Mouse (Mus musculus): ENCODE data around the gene Adgrf3. TPM values are rescaled to one million over a fixed set of nuclear protein-coding genes. Genes with fewer than 3 reads are reported as not detected.

Adgrf3 gene
- polyA plus RNA-seq (2012; ENCODE audit: insufficient read depth, insufficient read length, missing spikeins) = not detected in 2 replicates

DNA sequence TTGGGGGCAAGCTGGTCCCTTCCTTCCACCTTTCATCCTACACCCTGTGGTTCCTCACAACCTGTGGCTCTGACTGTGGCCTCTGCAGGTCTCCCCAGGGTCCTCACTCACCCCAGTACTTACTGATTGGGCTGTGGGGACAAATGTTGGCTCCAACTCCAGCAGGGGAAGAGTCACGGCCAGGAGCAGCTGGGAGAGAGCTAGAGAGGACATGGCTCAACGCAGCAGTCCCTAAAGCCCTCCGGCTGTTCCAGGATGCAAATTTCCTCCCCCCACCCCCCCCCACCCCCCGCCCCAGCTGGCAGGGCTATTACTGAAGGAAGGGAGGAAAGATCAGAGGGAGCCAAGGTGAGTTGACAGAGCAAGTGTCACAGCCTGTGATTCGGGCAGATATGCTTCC is at the start of gene Adgrf3:
TSS of gene Adgrf3 (minus strand) at position 230 of the 400 bp plus-strand sequence.
- TF ChIP-seq CTCF (IDR thresholded peaks at IDR 0.05; ENCODE audit: low read depth, low read length) (no peak), POLR2A (IDR thresholded peaks at IDR 0.05; ENCODE audit: borderline replicate concordance, low read depth, low read length) (no peak)
- Histone ChIP-seq H3K4me3 (ENCODE audit: insufficient read depth, low read length) (no peak within 1 kb of the TSS), H3K27ac (ENCODE audit: insufficient read depth, low read depth, low read length) (no peak within 1 kb of the TSS), H3K4me1 (ENCODE audit: control insufficient read depth, insufficient read depth, low read length) (no peaks in the 10 kb centered on the region)

DNA sequence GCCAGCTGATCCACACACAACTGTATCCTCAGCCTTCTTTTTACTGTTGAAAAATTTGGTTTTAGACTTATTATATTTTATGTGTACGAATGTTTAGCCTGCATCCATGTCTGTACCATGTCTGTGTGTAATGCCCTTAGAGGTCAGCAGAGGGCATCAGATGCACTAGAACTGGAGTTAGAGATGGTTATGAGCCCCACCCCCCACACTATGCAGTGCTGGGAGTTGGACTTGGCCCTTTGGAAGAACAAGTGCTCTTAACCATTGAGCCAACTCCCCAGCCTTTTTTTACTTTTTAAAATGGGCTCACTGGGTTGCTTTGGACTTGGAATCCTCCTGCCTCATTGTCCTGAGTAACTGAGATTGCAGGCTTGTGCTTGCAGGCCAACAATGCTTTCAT is 42.1 kb upstream of the Adgrf3 start:
- H3K4me1 ChIP-seq (ENCODE audit: control insufficient read depth, insufficient read depth, low read length) = no peaks in the 10 kb centered on the region
- no peak overlapping the region for H3K4me3 ChIP-seq (ENCODE audit: insufficient read depth, low read length)
- TF ChIP-seq POLR2A (IDR thresholded peaks at IDR 0.05; ENCODE audit: borderline replicate concordance, low read depth, low read length) = no peak
- 0 out of 2 replicates have a peak, but pooled peaks have one; percentile 18 for TF ChIP-seq CTCF (IDR thresholded peaks at IDR 0.05; ENCODE audit: low read depth, low read length)
- no peak overlapping the region for H3K27ac ChIP-seq (ENCODE audit: insufficient read depth, low read depth, low read length)

DNA sequence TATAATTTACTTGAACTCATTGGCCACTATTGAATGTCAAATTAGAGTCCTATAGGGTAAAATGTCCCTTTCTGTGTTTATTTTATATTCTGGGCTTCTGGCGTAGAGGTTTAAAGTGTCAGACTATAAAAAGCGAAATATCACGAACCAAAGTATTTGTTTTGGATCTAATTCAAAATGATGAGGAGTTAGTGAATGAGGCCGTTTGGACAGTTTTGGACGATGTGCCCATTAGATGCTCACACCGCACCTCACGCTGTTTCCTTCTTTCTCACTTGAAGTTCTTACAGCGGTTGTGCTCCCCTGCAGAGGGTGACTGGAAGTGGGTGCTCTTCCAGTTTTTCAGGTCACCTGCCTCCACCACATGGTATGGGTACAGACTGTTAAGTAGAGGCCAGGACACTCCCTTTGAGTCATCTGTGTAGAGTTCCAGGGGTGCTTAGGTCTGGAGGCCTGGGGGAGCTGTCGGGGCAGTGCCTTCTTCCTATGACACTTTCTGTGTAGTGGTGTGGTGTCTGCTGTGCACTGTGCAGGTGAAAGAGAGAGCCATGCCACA is 40.4 kb upstream of the Adgrf3 start:
- H3K4me1 ChIP-seq (ENCODE audit: control insufficient read depth, insufficient read depth, low read length) = 0 out of 2 replicates have a peak, but pooled peaks cover 2% of the 10 kb centered on the region
- TF ChIP-seq CTCF (IDR thresholded peaks at IDR 0.05; ENCODE audit: low read depth, low read length) (no peak), POLR2A (IDR thresholded peaks at IDR 0.05; ENCODE audit: borderline replicate concordance, low read depth, low read length) (no peak)
- no peak overlapping the region for H3K27ac ChIP-seq (ENCODE audit: insufficient read depth, low read depth, low read length)
- H3K4me3 ChIP-seq (ENCODE audit: insufficient read depth, low read length) = no peak overlapping the region

DNA sequence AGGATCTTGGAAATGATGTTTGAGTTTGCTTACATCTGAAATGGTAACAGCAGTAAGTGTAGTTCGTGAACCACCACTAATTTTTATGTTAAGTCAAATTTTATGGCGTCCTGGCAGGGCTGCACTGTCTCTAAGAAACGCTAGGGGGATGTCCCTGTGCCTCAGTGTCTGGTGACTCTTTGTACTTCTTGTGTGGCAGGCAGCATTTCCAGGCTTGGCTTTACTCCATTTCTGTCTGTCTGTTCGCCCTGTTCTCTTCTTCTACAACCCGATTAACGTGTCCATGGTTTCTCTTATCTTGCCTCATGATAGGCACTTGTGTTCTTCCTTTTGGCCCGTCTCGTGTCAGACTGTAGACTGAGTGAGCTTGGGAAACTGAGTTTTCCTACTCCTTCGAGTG is 38.2 kb upstream of the Adgrf3 start:
- no peak overlapping the region for H3K27ac ChIP-seq (ENCODE audit: insufficient read depth, low read depth, low read length)
- no peak overlapping the region for H3K4me3 ChIP-seq (ENCODE audit: insufficient read depth, low read length)
- H3K4me1 ChIP-seq (ENCODE audit: control insufficient read depth, insufficient read depth, low read length) = peaks cover 2% of the 10 kb centered on the region; the same call in 1 of the 2 replicates
- TF ChIP-seq POLR2A (IDR thresholded peaks at IDR 0.05; ENCODE audit: borderline replicate concordance, low read depth, low read length) (no peak), CTCF (IDR thresholded peaks at IDR 0.05; ENCODE audit: low read depth, low read length) (no peak)

GRCm38 (mm10) chr5:30242410-30242809 is 36.9 kb upstream of the Adgrf3 start:
- no peak overlapping the region for H3K4me3 ChIP-seq (ENCODE audit: insufficient read depth, low read length)
- no peak for TF ChIP-seq POLR2A (IDR thresholded peaks at IDR 0.05; ENCODE audit: borderline replicate concordance, low read depth, low read length)
- TF ChIP-seq CTCF (IDR thresholded peaks at IDR 0.05; ENCODE audit: low read depth, low read length) = no peak
- H3K27ac ChIP-seq (ENCODE audit: insufficient read depth, low read depth, low read length) = no peak overlapping the region
- peaks cover 6% of the 10 kb centered on the region; the same call in 1 of the 2 replicates for H3K4me1 ChIP-seq (ENCODE audit: control insufficient read depth, insufficient read depth, low read length)

DNA sequence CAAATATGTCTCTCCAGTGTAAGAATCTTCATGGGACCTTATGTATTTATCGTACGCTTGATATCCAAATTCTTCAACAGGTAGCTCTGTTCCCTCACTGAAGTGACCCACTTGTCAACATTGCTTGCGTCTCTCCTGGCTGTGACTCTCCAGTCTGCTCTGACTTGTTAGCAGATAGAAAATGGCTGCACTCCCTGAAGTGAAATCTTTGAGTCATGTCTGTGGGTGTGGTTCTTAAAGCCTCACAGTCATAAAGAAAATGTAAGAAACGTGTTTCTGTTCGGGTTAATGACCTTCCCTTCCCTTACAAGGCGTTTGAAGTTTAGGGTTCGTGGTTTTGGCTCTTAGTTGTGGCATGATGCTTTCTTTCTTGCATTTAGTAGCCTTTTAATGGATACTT is 35.0 kb upstream of the Adgrf3 start:
- Histone ChIP-seq H3K4me3 (ENCODE audit: insufficient read depth, low read length) (no peak overlapping the region), H3K4me1 (ENCODE audit: control insufficient read depth, insufficient read depth, low read length) (peaks cover 22% of the 10 kb centered on the region), H3K27ac (ENCODE audit: insufficient read depth, low read depth, low read length) (no peak overlapping the region)
- TF ChIP-seq POLR2A (IDR thresholded peaks at IDR 0.05; ENCODE audit: borderline replicate concordance, low read depth, low read length) (no peak), CTCF (IDR thresholded peaks at IDR 0.05; ENCODE audit: low read depth, low read length) (no peak)

DNA sequence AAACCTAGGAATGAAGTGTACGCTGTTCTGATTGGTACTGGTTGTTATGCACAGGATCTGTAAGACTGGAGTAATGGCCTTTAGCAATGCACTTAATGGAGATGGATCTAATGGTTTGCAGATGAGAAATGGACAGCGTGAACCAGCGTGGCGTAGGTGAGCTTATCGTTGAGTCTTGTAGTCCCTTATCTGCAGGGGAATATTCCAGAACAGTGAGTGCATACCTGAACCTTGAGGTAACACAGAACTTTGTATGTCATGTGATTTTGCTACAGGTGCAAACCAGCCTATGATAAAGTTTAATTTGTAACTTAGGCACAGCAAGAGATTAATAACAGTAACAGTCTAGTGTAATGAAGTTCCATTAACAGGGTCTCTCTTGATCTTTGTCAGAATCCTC is 33.0 kb upstream of the Adgrf3 start:
- Histone ChIP-seq H3K4me3 (ENCODE audit: insufficient read depth, low read length) (no peak overlapping the region), H3K4me1 (ENCODE audit: control insufficient read depth, insufficient read depth, low read length) (peaks cover 30% of the 10 kb centered on the region), H3K27ac (ENCODE audit: insufficient read depth, low read depth, low read length) (no peak overlapping the region)
- TF ChIP-seq CTCF (IDR thresholded peaks at IDR 0.05; ENCODE audit: low read depth, low read length) = no peak
- no peak for TF ChIP-seq POLR2A (IDR thresholded peaks at IDR 0.05; ENCODE audit: borderline replicate concordance, low read depth, low read length)

DNA sequence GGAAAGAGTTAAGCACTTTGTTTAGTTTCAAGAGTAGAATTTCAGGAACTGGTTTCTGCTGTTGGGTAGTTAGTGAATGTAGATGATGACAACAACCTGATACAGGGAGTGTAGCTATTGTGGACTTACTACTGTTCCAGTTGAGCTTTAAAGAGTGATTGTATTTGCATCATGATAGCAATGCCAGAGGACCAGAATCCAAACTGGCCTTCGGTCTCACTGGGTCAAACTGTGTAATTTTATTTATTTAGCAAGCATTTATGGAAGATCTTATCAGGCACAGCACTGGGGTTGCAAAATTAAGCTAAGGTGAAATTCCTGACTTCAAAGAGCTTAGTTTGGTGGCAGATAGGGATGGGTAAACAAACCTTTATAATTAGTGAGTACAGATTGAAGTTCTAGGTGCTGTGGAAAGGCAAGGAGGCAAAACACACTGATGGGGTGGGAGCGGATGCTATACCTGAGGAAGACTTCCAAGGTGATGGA is 30.2 kb upstream of the Adgrf3 start:
- H3K4me1 ChIP-seq (ENCODE audit: control insufficient read depth, insufficient read depth, low read length) = peaks cover 31% of the 10 kb centered on the region

GRCm38 (mm10) chr5:30233979-30234378 is 28.5 kb upstream of the Adgrf3 start:
- Histone ChIP-seq H3K4me3 (ENCODE audit: insufficient read depth, low read length) (peak overlapping the region; percentile 15; the same call in 1 of the 2 replicates), H3K27ac (ENCODE audit: insufficient read depth, low read depth, low read length) (no peak overlapping the region), H3K4me1 (ENCODE audit: control insufficient read depth, insufficient read depth, low read length) (peaks cover 31% of the 10 kb centered on the region)
- TF ChIP-seq POLR2A (IDR thresholded peaks at IDR 0.05; ENCODE audit: borderline replicate concordance, low read depth, low read length) (no peak), CTCF (IDR thresholded peaks at IDR 0.05; ENCODE audit: low read depth, low read length) (no peak)

More for the DNA sequence above, 30.2 kb upstream of the Adgrf3 start:
- no peak for TF ChIP-seq CTCF (IDR thresholded peaks at IDR 0.05; ENCODE audit: low read depth, low read length)
- no peak for TF ChIP-seq POLR2A (IDR thresholded peaks at IDR 0.05; ENCODE audit: borderline replicate concordance, low read depth, low read length)
- Histone ChIP-seq H3K27ac (ENCODE audit: insufficient read depth, low read depth, low read length) (no peak overlapping the region), H3K4me3 (ENCODE audit: insufficient read depth, low read length) (no peak overlapping the region)

DNA sequence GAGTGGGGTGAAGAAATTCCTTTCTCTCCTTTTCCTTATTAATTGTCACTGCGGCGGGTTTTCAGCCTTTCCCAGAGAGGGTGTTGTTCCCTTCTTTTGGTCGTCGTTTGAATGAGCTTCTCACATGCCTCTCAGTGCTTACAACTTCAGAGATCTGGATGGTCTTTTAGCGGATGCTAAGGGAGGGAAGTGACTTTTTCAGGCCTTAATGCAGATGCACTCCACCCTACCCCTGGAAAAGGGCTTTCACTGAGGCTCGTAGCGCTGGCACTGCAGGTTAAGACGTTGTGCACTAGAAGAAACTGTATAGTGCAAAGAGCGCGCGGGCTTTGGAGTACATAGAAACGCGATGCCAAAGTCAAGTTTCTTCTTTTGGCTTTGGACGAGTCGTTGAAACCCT is 27.5 kb upstream of the Adgrf3 start:
- H3K4me1 ChIP-seq (ENCODE audit: control insufficient read depth, insufficient read depth, low read length) = peaks cover 27% of the 10 kb centered on the region
- TF ChIP-seq CTCF (IDR thresholded peaks at IDR 0.05; ENCODE audit: low read depth, low read length) = no peak
- TF ChIP-seq POLR2A (IDR thresholded peaks at IDR 0.05; ENCODE audit: borderline replicate concordance, low read depth, low read length) = no peak
- H3K27ac ChIP-seq (ENCODE audit: insufficient read depth, low read depth, low read length) = no peak overlapping the region; the same call in 1 of the 2 replicates
- H3K4me3 ChIP-seq (ENCODE audit: insufficient read depth, low read length) = peak overlapping the region; percentile 89

Data from bone marrow macrophage, adult 2 months (primary cell).